Mouse (Mus musculus): ENCODE measurements around the gene Ints7. TPM values are rescaled to one million over a fixed set of nuclear protein-coding genes. Genes with fewer than 3 reads are reported as not detected.

The Ints7 gene
- polyA plus RNA-seq, 1 experiment from 2014 or later, result 38.2 TPM

GRCm38 (mm10) chr1:191663603-191664002, 88.2 kb downstream of the Ints7 start:
- no peaks in the 10 kb centered on the region for H3K36me3 ChIP-seq (ENCODE audit: control insufficient read depth, insufficient read depth, low read length)
- no peaks in the 10 kb centered on the region for H3K9me3 ChIP-seq (ENCODE audit: control insufficient read depth, low read length)
- peaks cover 4 to 10% of the 10 kb centered on the region in 2 experiments; a peak in 2 of 4 replicates for H3K4me1 ChIP-seq (ENCODE audit: control insufficient read depth in 2 of 2, insufficient read depth in 2 of 2, low read length in 2 of 2)
- no peak overlapping the region for H3K9ac ChIP-seq (ENCODE audit: low read length)
- H3K27ac ChIP-seq (replicated peaks in 1 of 2; ENCODE audit: control insufficient read depth in 1 of 2, insufficient read depth in 1 of 2, low read depth in 2 of 2, low read length in 2 of 2), result no peak overlapping the region
- WGBS, result 85% methylated on average over 6 of the region's 6 CpGs
- H3K4me3 ChIP-seq (ENCODE audit: control insufficient read depth in 1 of 2, insufficient read depth in 1 of 2, low read depth in 1 of 2, low read length in 2 of 2), result no peak overlapping the region
- no peak for ATAC-seq (ENCODE audit: insufficient number of reproducible peaks, insufficient read depth, low FRiP score, low read depth)
- H3K27me3 ChIP-seq (ENCODE audit: control insufficient read depth, insufficient read depth, low read length), result no peaks in the 10 kb centered on the region
- no peak overlapping the region for H3K4me2 ChIP-seq (ENCODE audit: low read length)

- Histone ChIP-seq H3K9ac (ENCODE audit: low read length) (no peak overlapping the region), H3K4me2 (ENCODE audit: low read length) (no peak overlapping the region), H3K27me3 (ENCODE audit: control insufficient read depth, insufficient read depth, low read length) (no peaks in the 10 kb centered on the region), H3K27ac (replicated peaks in 1 of 2; ENCODE audit: control insufficient read depth in 1 of 2, insufficient read depth in 1 of 2, low read depth in 2 of 2, low read length in 2 of 2) (no peak overlapping the region), H3K9me3 (ENCODE audit: control insufficient read depth, low read length) (no peaks in the 10 kb centered on the region), H3K4me3 (ENCODE audit: control insufficient read depth in 1 of 2, insufficient read depth in 1 of 2, low read depth in 1 of 2, low read length in 2 of 2) (no peak overlapping the region), H3K36me3 (ENCODE audit: control insufficient read depth, insufficient read depth, low read length) (no peaks in the 10 kb centered on the region), H3K4me1 (ENCODE audit: control insufficient read depth in 2 of 2, insufficient read depth in 2 of 2, low read length in 2 of 2) (peaks cover 4 to 10% of the 10 kb centered on the region in 2 experiments; a peak in 2 of 4 replicates)
- no peak for ATAC-seq (ENCODE audit: insufficient number of reproducible peaks, insufficient read depth, low FRiP score, low read depth)
- 75% methylated on average over 11 of the region's 11 CpGs for WGBS
Observed at GRCm38 (mm10) chr1:191666351-191666750, 90.9 kb downstream of the Ints7 start.

GRCm38 (mm10) chr1:191668030-191668429, 92.6 kb downstream of the Ints7 start:
- Histone ChIP-seq H3K4me1 (ENCODE audit: control insufficient read depth in 2 of 2, insufficient read depth in 2 of 2, low read length in 2 of 2) (no peaks in the 10 kb centered on the region), H3K9me3 (ENCODE audit: control insufficient read depth, low read length) (no peaks in the 10 kb centered on the region), H3K9ac (ENCODE audit: low read length) (no peak overlapping the region), H3K36me3 (ENCODE audit: control insufficient read depth, insufficient read depth, low read length) (no peaks in the 10 kb centered on the region), H3K27me3 (ENCODE audit: control insufficient read depth, insufficient read depth, low read length) (no peaks in the 10 kb centered on the region), H3K27ac (replicated peaks in 1 of 2; ENCODE audit: control insufficient read depth in 1 of 2, insufficient read depth in 1 of 2, low read depth in 2 of 2, low read length in 2 of 2) (no peak overlapping the region), H3K4me2 (ENCODE audit: low read length) (no peak overlapping the region), H3K4me3 (ENCODE audit: control insufficient read depth in 1 of 2, insufficient read depth in 1 of 2, low read depth in 1 of 2, low read length in 2 of 2) (no peak overlapping the region)
- no peak for ATAC-seq (ENCODE audit: insufficient number of reproducible peaks, insufficient read depth, low FRiP score, low read depth)
- WGBS, result 69% methylated on average over 9 of the region's 9 CpGs

Other genes with a start within 250 kb of the Ints7 start
- 18.5 and 20.9 TPM in 2 replicates for gene Tmem206, start 249.7 kb upstream of the Ints7 start, polyA plus RNA-seq (2014; fragmentation: Nextera tagmentation; extraction: Ambion mirVana)
- 55.0 and 62.4 TPM in 2 replicates for gene Ppp2r5a, start 172.4 kb upstream of the Ints7 start, polyA plus RNA-seq (2014; fragmentation: Nextera tagmentation; extraction: Ambion mirVana)
- gene Dtl, start 92 bp upstream of the Ints7 start, polyA plus RNA-seq (2014; fragmentation: Nextera tagmentation; extraction: Ambion mirVana), result 27.2 and 30.4 TPM in 2 replicates
- gene Lpgat1, start 142.2 kb downstream of the Ints7 start, polyA plus RNA-seq (2014; fragmentation: Nextera tagmentation; extraction: Ambion mirVana), result 59.3 and 65.6 TPM in 2 replicates
- 28.7 and 30.9 TPM in 2 replicates for gene Nek2, start 245.8 kb downstream of the Ints7 start, polyA plus RNA-seq (2014; fragmentation: Nextera tagmentation; extraction: Ambion mirVana)

Data from heart, embryonic 14.5 days (tissue).